Mouse (Mus musculus) brain, embryonic 14.5 days (tissue): ENCODE data around the gene Naa25.

Experiments
- CTCF ChIP-seq: fragments of 200-500 bp; IDR thresholded peaks from 2 replicates; pipeline ENCODE4 v1.5.1; 2012; ENCODE audit warnings: inconsistent platforms, mild to moderate bottlenecking, moderate library complexity, borderline replicate concordance; ENCODE audit not compliant: insufficient read depth, insufficient read length; ENCODE audit errors: extremely low read depth
- POLR2A ChIP-seq: fragments of 200-500 bp; IDR thresholded peaks from 2 replicates; pipeline ENCODE4 v1.6.1; 2012; ENCODE audit warnings: mild to moderate bottlenecking, inconsistent platforms, borderline replicate concordance; ENCODE audit not compliant: poor library complexity, insufficient read depth, insufficient read length, severe bottlenecking; ENCODE audit errors: extremely low read depth

DNA sequence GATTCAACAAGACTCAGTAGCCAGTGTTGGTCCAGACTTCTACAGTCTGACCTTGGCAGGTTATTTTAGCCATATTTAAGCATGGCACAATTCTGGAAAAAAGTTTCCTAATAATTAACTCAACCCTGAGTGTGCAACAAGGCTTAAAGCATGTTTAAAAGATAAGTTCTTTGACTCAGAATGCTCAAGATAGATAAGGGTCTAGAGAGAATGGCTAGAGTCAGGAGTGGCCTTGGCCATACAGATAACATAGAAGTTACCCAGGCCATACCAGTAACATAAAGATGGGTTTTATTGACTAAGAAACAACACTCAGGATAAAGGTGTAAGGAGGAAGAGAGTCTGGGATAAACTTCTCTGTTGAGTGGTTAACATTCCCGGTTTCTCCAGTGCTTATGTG lies 78.3 kb downstream of the Naa25 start:
- TF ChIP-seq POLR2A = no peak
- TF ChIP-seq CTCF = no peak
